ENCODE assay signal across 9 mouse cellular contexts in genomic region chr12:40499627-40500329, GRCm38 (mm10). TPM values are rescaled to one million over a fixed set of nuclear protein-coding genes. Genes with fewer than 3 reads are reported as not detected.
A peak's percentile ranks its signal among the peaks of the same experiment; 100 is the strongest.
DNase-seq lines count a peak whose midpoint lies in the region; ATAC-seq lines count a peak whose summit lies in the region.
"Had no signal": no experiment of that assay in that cellular context is flagged by ENCODE, and none has a peak within 500 bp of the region (broad histone marks: within the 10 kb centered on the region; RNA-seq: fewer than 3 reads in every experiment).

No protein-coding gene starts in this region.

- no peaks in the 10 kb centered on the region for H3K36me3 ChIP-seq in forebrain, embryonic 13.5 days (ENCODE audit: poor library complexity, severe bottlenecking)
- H3K36me3 ChIP-seq in forebrain, embryonic 10.5 days (replicated peaks): no peaks in the 10 kb centered on the region

- no peak overlapping the region for H3K4me2 ChIP-seq in forebrain, embryonic 13.5 days

- peaks cover 20% of the 10 kb centered on the region for H3K4me1 ChIP-seq in forebrain, embryonic 13.5 days
- peaks cover 17% of the 10 kb centered on the region for H3K4me1 ChIP-seq in forebrain, embryonic 10.5 days

- no peak overlapping the region for H3K4me3 ChIP-seq in forebrain, embryonic 13.5 days
- no peak overlapping the region for H3K4me3 ChIP-seq in forebrain, embryonic 10.5 days

- H3K9me3 ChIP-seq in forebrain, embryonic 13.5 days (replicated peaks): no peaks in the 10 kb centered on the region
- H3K9me3 ChIP-seq in forebrain, embryonic 10.5 days: no peaks in the 10 kb centered on the region

- no peak for DNase-seq in forebrain, embryonic 10.5 days (ENCODE audit: extremely low spot score, low spot score)
- peak; percentile 78 for DNase-seq in cerebellum, adult 11-12 months
- DNase-seq in heart, adult 18-20 months: peak; percentile 82 to 84
- DNase-seq in kidney, postnatal 25 days: peak; percentile 45 to 57
- DNase-seq in right cerebral cortex, adult 2 months (ENCODE audit: low spot score in 2 of 2): no peak
- no peak for DNase-seq in natural killer cell, adult 2 months (ENCODE audit: low spot score in 2 of 2)
- DNase-seq in spleen, postnatal 36 days (ENCODE audit: low spot score in 2 of 2): no peak

- 85% methylated on average over 5 of the region's 5 CpGs for WGBS in forebrain, embryonic 13.5 days
- 79% methylated on average over 5 of the region's 5 CpGs for WGBS in forebrain, embryonic 10.5 days

- H3K27me3 ChIP-seq in forebrain, embryonic 13.5 days: no peaks in the 10 kb centered on the region
- no peaks in the 10 kb centered on the region for H3K27me3 ChIP-seq in forebrain, embryonic 10.5 days (ENCODE audit: poor library complexity, severe bottlenecking)

- H3K9ac ChIP-seq in forebrain, embryonic 13.5 days: no peak overlapping the region

- 0 out of 2 replicates have a peak, but pooled peaks have one; percentile 22 for ATAC-seq in forebrain, embryonic 13.5 days

- H3K27ac ChIP-seq in forebrain, embryonic 13.5 days: no peak overlapping the region
- H3K27ac ChIP-seq in forebrain, embryonic 10.5 days: no peak overlapping the region; the same call in 1 of the 2 replicates
- H3K27ac ChIP-seq: macrophage had no signal

RNA-seq across cellular contexts. Expression of gene Dock4, which starts 54.0 kb away (rescaled TPM):
- polyA plus RNA-seq in forebrain, embryonic 13.5 days (2015; fragmentation: Nextera tagmentation; extraction: Ambion mirVana): 24.5 and 27.0 TPM in 2 replicates
- 12.9 and 16.2 TPM in 2 replicates for polyA plus RNA-seq in forebrain, embryonic 10.5 days (2016; fragmentation: Nextera tagmentation; extraction: Ambion mirVana)
- 10 to 100 TPM; 11.9 to 13.9 TPM for total RNA-seq in heart, adult 18-20 months (2021)

RNA-seq across cellular contexts. Expression of gene Zfp277, which starts 54.1 kb away (rescaled TPM):
- 28.9 and 29.5 TPM in 2 replicates for polyA plus RNA-seq in forebrain, embryonic 13.5 days (2015; fragmentation: Nextera tagmentation; extraction: Ambion mirVana)
- 36.6 and 37.3 TPM in 2 replicates for polyA plus RNA-seq in forebrain, embryonic 10.5 days (2016; fragmentation: Nextera tagmentation; extraction: Ambion mirVana)
- total RNA-seq in heart, adult 18-20 months (2021): 10 to 100 TPM; 11.6 to 13.1 TPM

Comparison
In these comparisons a context has a peak if more than half of its experiments do, and no peak if none do; other contexts are left out.
1. DNase-seq: peak in cerebellum, adult 11-12 months (single experiment), heart, adult 18-20 months (2 of 2) and kidney, postnatal 25 days (2 of 2); none in forebrain, embryonic 10.5 days (single experiment), right cerebral cortex, adult 2 months (0 of 2), natural killer cell, adult 2 months (0 of 2) and spleen, postnatal 36 days (0 of 2).